Mouse (Mus musculus) E14TG2a.4 (cell line): ENCODE data around the gene Slc24a3.

Experiments
- CTCF ChIP-seq: conservative IDR thresholded peaks from 2 replicates; pipeline ENCODE4 v1.5.1; 2014; ENCODE audit warnings: low read length
- POU5F1 ChIP-seq: IDR thresholded peaks from 2 replicates; pipeline ENCODE4 v1.6.1; 2014; ENCODE audit warnings: low read length, borderline replicate concordance

DNA sequence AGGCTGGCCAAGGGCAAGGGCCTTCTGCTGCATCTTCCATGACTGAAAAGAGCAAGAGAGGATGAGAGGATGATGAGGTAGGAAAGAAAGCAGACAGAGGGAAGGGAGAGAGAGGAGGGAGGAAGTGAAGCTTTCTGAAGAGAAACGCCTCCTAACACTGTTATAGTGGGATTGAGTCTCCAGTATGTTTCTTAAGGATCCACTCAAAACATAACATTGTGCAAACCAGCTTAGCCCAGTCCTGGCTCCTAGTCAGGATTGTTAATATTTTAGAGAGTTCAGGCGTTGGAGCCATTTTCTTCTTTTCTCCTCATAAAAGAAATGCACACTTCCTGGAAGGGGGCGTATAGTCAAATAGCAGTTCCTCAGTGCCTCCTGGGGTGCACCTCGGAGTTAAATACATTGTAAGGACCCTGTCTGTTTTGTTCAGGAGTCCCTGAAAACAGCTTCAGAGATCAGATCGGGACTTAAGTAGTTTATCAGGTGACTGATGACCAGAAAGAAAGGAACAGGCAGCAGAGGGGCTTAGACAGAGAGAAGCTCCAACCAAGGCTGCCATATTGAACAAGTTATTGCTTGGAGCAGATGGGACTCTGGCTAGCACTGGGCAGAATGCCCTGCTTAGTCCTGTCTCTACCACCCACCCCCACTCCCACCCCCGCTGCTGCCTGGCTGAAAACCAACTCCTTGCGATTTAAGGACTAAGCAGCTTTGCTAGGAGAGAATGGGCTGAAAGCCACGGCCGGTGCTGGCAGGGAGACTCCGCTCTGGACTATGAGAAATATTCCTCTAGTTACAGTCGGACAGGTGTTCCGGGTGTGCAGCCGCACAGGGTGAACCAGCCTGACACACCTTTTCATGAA is 215.6 kb downstream of the Slc24a3 start:
- TF ChIP-seq CTCF: no peak
- no peak for TF ChIP-seq POU5F1
